Mouse (Mus musculus): ENCODE measurements at regions not wholly inside any gene's neighbourhood (a gene's known extent, or its start where the extent isn't known, plus 50 kb on each side); places are given as distances from the start of the nearest gene placed in this dataset.

DNA sequence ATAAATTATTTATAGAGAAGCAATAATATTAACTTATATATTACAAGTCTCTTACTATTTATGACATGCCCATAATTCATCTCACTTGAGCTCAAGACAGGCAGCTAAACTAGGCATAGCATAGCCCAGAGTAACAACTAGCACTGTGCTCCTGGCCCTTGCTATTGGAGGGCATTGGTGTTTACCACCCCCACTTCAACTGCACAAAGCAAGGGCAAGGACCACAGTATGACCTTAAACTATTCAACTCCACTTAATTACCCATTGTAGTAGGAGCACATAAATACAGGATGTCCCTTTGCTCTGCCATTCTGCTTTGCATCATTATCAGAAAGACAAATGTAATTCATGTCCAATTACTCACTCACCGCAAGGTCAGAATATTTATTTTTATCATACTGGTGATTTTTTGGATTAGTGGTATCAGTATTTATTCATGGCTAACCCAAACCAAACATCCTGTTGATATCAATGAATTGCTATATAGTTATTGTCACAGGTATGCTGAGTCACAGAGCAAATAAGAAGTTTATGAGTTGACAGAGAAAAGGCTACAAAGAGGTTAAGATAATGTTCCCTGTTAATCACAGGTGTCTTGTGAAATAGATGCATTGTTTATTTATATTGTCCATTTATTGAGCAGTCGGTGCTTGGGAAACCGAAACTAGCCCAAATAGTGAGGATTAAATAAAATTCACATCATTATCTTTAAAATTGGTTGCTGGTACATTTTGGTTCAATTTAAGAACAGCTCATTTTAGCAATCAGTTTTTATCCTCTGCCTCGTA is 523.4 kb upstream of the A1bg start:
- TF ChIP-seq CTCF (conservative IDR thresholded peaks at IDR 0.05; ENCODE audit: low read length) (no peak), POU5F1 (IDR thresholded peaks at IDR 0.05; ENCODE audit: borderline replicate concordance, low read length) (no peak)
